Mouse (Mus musculus) hindbrain, embryonic 11.5 days (tissue): ENCODE measurements around the gene Olfr824. TPM values are rescaled to one million over a fixed set of nuclear protein-coding genes. Genes with fewer than 3 reads are reported as not detected.
A peak's percentile ranks its signal among the peaks of the same experiment; 100 is the strongest.

Source experiments
- ATAC-seq: fragments of 200-750 bp; cut with Nextera tagmentation; 2 replicates; pipeline ENCODE4 v1.8.0; 2017; ENCODE audit warnings: mild to moderate bottlenecking, moderate TSS enrichment, moderate library complexity; ENCODE audit not compliant: low FRiP score
- DNase-seq: peaks from one replicate; pipeline ENCODE4 v3.0.0-alpha.2; 2015; ENCODE audit warnings: low spot score
- H3K27ac ChIP-seq: fragments of 300-500 bp; sonication (generic); 2 replicates; pipeline ENCODE4 v1.5.1; 2014; ENCODE audit warnings: mild to moderate bottlenecking, low read depth, low read length
- H3K27me3 ChIP-seq: fragments of 300-500 bp; sonication (generic); 2 replicates; pipeline ENCODE4 v1.6.1; 2014; ENCODE audit warnings: mild to moderate bottlenecking, low read length, moderate library complexity, mixed read lengths; ENCODE audit not compliant: control insufficient read depth, insufficient read depth
- H3K36me3 ChIP-seq: fragments of 300-500 bp; sonication (generic); 2 replicates; pipeline ENCODE4 v1.6.1; 2014; ENCODE audit warnings: mild to moderate bottlenecking, low read length, moderate library complexity, mixed read lengths; ENCODE audit not compliant: control insufficient read depth, insufficient read depth
- H3K4me1 ChIP-seq: fragments of 300-500 bp; sonication (generic); replicated peaks from 2 replicates; pipeline ENCODE4 v1.6.1; 2014; ENCODE audit warnings: low read length, mixed read lengths; ENCODE audit not compliant: control insufficient read depth, insufficient read depth
- H3K4me2 ChIP-seq: fragments of 300-500 bp; sonication (generic); replicated peaks from 2 replicates; pipeline ENCODE4 v1.6.1; 2014; ENCODE audit warnings: mild to moderate bottlenecking, low read depth, low read length
- H3K4me3 ChIP-seq: fragments of 300-500 bp; sonication (generic); 2 replicates; pipeline ENCODE4 v1.5.1; 2014; ENCODE audit warnings: low read depth, low read length
- H3K9ac ChIP-seq: fragments of 300-500 bp; sonication (generic); 2 replicates; pipeline ENCODE4 v1.6.1; 2014; ENCODE audit warnings: low read depth, low read length
- H3K9me3 ChIP-seq: fragments of 300-500 bp; sonication (generic); 2 replicates; pipeline ENCODE4 v1.6.1; 2016; ENCODE audit warnings: low read length; ENCODE audit not compliant: control insufficient read depth
- WGBS: fragments of 180-500 bp; shearing (Covaris S2); extraction: QIAGEN DNeasy Blood & Tissue Kit; methylation state at CpG from one replicate; pipeline ENCODE4 v1.1.7; 2014; 5-methylcytosine and 5-hydroxymethylcytosine counted together
- polyA plus RNA-seq: library from polyadenylated mRNA; unstranded; fragments of >200 nt; fragmentation: Nextera tagmentation; extraction: Ambion mirVana; gene quantifications from 2 replicates; pipeline ENCODE4 v1.2.1, GENCODE M21; 2014

Olfr824 gene
- polyA plus RNA-seq, 1 experiment from 2014 or later = not detected

GRCm38 (mm10) chr10:130092838-130093440 lies 36.9 kb downstream of the Olfr824 start:
- H3K4me3 ChIP-seq = no peak overlapping the region
- ATAC-seq (peak; percentile 78), DNase-seq (peak; percentile 75)
- H3K36me3 ChIP-seq = no peaks in the 10 kb centered on the region
- no peak overlapping the region for H3K27ac ChIP-seq
- no peaks in the 10 kb centered on the region for H3K27me3 ChIP-seq
- no peaks in the 10 kb centered on the region for H3K9me3 ChIP-seq
- no peak overlapping the region for H3K4me2 ChIP-seq
- 24% methylated on average over 5 of the region's 5 CpGs for WGBS
- H3K9ac ChIP-seq = no peak overlapping the region
- no peaks in the 10 kb centered on the region for H3K4me1 ChIP-seq

Other genes with a start within 250 kb of the Olfr824 start
- not detected in 2 replicates for gene Olfr815, start 224.1 kb downstream of the Olfr824 start, polyA plus RNA-seq
- not detected in 2 replicates for gene Olfr816, start 214.4 kb downstream of the Olfr824 start, polyA plus RNA-seq
- gene Olfr818, start 180.9 kb downstream of the Olfr824 start, polyA plus RNA-seq = not detected in 2 replicates
- not detected in 2 replicates for gene Olfr819, start 162.7 kb downstream of the Olfr824 start, polyA plus RNA-seq
- not detected in 2 replicates for gene Olfr247, start 153.9 kb downstream of the Olfr824 start, polyA plus RNA-seq
- not detected in 2 replicates for gene Gm10310, start 144.9 kb downstream of the Olfr824 start, polyA plus RNA-seq
- not detected in 2 replicates for gene Olfr820, start 117.4 kb downstream of the Olfr824 start, polyA plus RNA-seq
- not detected in 2 replicates for gene Olfr821, start 99.7 kb downstream of the Olfr824 start, polyA plus RNA-seq
- not detected in 2 replicates for gene Olfr822, start 58.8 kb downstream of the Olfr824 start, polyA plus RNA-seq
- not detected in 2 replicates for gene Olfr823, start 14.6 kb downstream of the Olfr824 start, polyA plus RNA-seq
- gene Olfr825, start 36.8 kb upstream of the Olfr824 start, polyA plus RNA-seq = not detected in 2 replicates
- gene Olfr826, start 54.2 kb upstream of the Olfr824 start, polyA plus RNA-seq = not detected in 2 replicates
- not detected in 2 replicates for gene Olfr827, start 84.4 kb upstream of the Olfr824 start, polyA plus RNA-seq
- gene Neurod4, start 150.2 kb upstream of the Olfr824 start, polyA plus RNA-seq = 22.3 and 23.3 TPM in 2 replicates
- 0.18 and 0.26 TPM in 2 replicates for gene Tespa1, start 192.9 kb upstream of the Olfr824 start, polyA plus RNA-seq